Mouse (Mus musculus) intestine, embryonic 14.5 days (tissue): ENCODE measurements around the gene Ppif. TPM values are rescaled to one million over a fixed set of nuclear protein-coding genes. Genes with fewer than 3 reads are reported as not detected.

ENCODE experiments used
- ATAC-seq: fragments of 200-750 bp; cut with Nextera tagmentation; replicated peaks from 2 replicates; pipeline ENCODE4 v1.8.0; 2017; ENCODE audit warnings: low read depth, moderate number of reproducible peaks, moderate TSS enrichment, moderate library complexity; ENCODE audit not compliant: low FRiP score, low TSS enrichment
- DNase-seq: peaks from one replicate; pipeline ENCODE4 v3.0.0-alpha.2; 2018; ENCODE audit warnings: low spot score
- H3K27ac ChIP-seq: fragments of 300-500 bp; sonication (generic); 2 replicates; pipeline ENCODE4 v1.5.1; 2014; ENCODE audit warnings: low read depth, mild to moderate bottlenecking, control low read depth
- H3K27me3 ChIP-seq: fragments of 300-500 bp; sonication (generic); replicated peaks from 2 replicates; pipeline ENCODE4 v1.6.1; 2014; ENCODE audit warnings: low read length, control low read depth; ENCODE audit not compliant: control insufficient read depth, insufficient read depth
- H3K36me3 ChIP-seq: fragments of 300-500 bp; sonication (generic); 2 replicates; pipeline ENCODE4 v1.6.1; 2014; ENCODE audit warnings: low read length, control low read depth; ENCODE audit not compliant: control insufficient read depth, insufficient read depth
- H3K4me1 ChIP-seq: fragments of 300-500 bp; sonication (generic); replicated peaks from 2 replicates; pipeline ENCODE4 v1.6.1; 2014; ENCODE audit warnings: low read length, control low read depth, mixed read lengths; ENCODE audit not compliant: control insufficient read depth, insufficient read depth
- H3K4me2 ChIP-seq: fragments of 300-500 bp; sonication (generic); 2 replicates; pipeline ENCODE4 v1.6.1; 2014; ENCODE audit warnings: low read length
- H3K4me3 ChIP-seq: fragments of 300-500 bp; sonication (generic); 2 replicates; pipeline ENCODE4 v1.5.1; 2014; ENCODE audit warnings: low read depth, low read length, control low read depth, mixed read lengths
- H3K9ac ChIP-seq: fragments of 300-500 bp; sonication (generic); 2 replicates; pipeline ENCODE4 v1.6.1; 2014; ENCODE audit warnings: mild to moderate bottlenecking, low read length
- H3K9me3 ChIP-seq: fragments of 300-500 bp; sonication (generic); 2 replicates; pipeline ENCODE4 v1.6.1; 2016; ENCODE audit warnings: low read length, control low read depth; ENCODE audit not compliant: control insufficient read depth
- WGBS: fragments of 180-500 bp; shearing (Covaris S2); extraction: QIAGEN DNeasy Blood & Tissue Kit; methylation state at CpG from one replicate; pipeline ENCODE4 v1.1.7; 2014; 5-methylcytosine and 5-hydroxymethylcytosine counted together
- polyA plus RNA-seq: library from polyadenylated mRNA; unstranded; fragments of >200 nt; fragmentation: Nextera tagmentation; extraction: Ambion mirVana; gene quantifications from 2 replicates; pipeline ENCODE4 v1.2.1, GENCODE M21; 2014

Gene Ppif
- polyA plus RNA-seq, 1 experiment from 2014 or later: 71.4 TPM

- no peak for ATAC-seq
- Histone ChIP-seq H3K27me3 (no peaks in the 10 kb centered on the region), H3K27ac (no peak overlapping the region), H3K4me2 (no peak overlapping the region), H3K9ac (no peak overlapping the region), H3K4me3 (no peak overlapping the region), H3K36me3 (peaks cover 77% of the 10 kb centered on the region), H3K4me1 (no peaks in the 10 kb centered on the region), H3K9me3 (no peaks in the 10 kb centered on the region)
- no peak for DNase-seq
- WGBS: 81% methylated on average over 7 of the region's 7 CpGs
Measured at GRCm38 (mm10) chr14:25663649-25664309, 30.2 kb upstream of the Ppif start.

GRCm38 (mm10) chr14:25664310-25664695, 29.7 kb upstream of the Ppif start:
- H3K36me3 ChIP-seq: peaks cover 72% of the 10 kb centered on the region
- 83% methylated on average over 7 of the region's 7 CpGs for WGBS

GRCm38 (mm10) chr14:25665314-25665970, 28.5 kb upstream of the Ppif start:
- Histone ChIP-seq H3K4me3 (no peak overlapping the region), H3K4me2 (no peak overlapping the region), H3K27me3 (no peaks in the 10 kb centered on the region), H3K9ac (no peak overlapping the region), H3K27ac (no peak overlapping the region), H3K36me3 (peaks cover 61% of the 10 kb centered on the region), H3K4me1 (no peaks in the 10 kb centered on the region), H3K9me3 (no peaks in the 10 kb centered on the region)
- DNase-seq (no peak), ATAC-seq (no peak)
- WGBS: 74% methylated on average over 19 of the region's 19 CpGs

More at GRCm38 (mm10) chr14:25664310-25664695, 29.7 kb upstream of the Ppif start:
- Histone ChIP-seq H3K4me2 (no peak overlapping the region), H3K4me1 (no peaks in the 10 kb centered on the region), H3K27ac (no peak overlapping the region), H3K9ac (no peak overlapping the region), H3K27me3 (no peaks in the 10 kb centered on the region), H3K9me3 (no peaks in the 10 kb centered on the region), H3K4me3 (no peak overlapping the region)
- ATAC-seq (no peak), DNase-seq (no peak)

GRCm38 (mm10) chr14:25666668-25667376, 27.1 kb upstream of the Ppif start:
- ATAC-seq (no peak), DNase-seq (no peak)
- H3K9ac ChIP-seq: no peak overlapping the region
- no peak overlapping the region for H3K4me3 ChIP-seq
- no peaks in the 10 kb centered on the region for H3K9me3 ChIP-seq
- H3K4me1 ChIP-seq: no peaks in the 10 kb centered on the region
- no peak overlapping the region for H3K27ac ChIP-seq
- H3K4me2 ChIP-seq: no peak overlapping the region
- H3K36me3 ChIP-seq: peaks cover 47% of the 10 kb centered on the region
- H3K27me3 ChIP-seq: no peaks in the 10 kb centered on the region
- 84% methylated on average over 2 of the region's 2 CpGs for WGBS

GRCm38 (mm10) chr14:25667587-25667986, 26.4 kb upstream of the Ppif start:
- no peaks in the 10 kb centered on the region for H3K27me3 ChIP-seq
- no peak overlapping the region for H3K4me3 ChIP-seq
- no peak overlapping the region for H3K9ac ChIP-seq
- no peak overlapping the region for H3K27ac ChIP-seq
- H3K36me3 ChIP-seq: peaks cover 39% of the 10 kb centered on the region
- DNase-seq: no peak
- no peaks in the 10 kb centered on the region for H3K9me3 ChIP-seq
- 61% methylated on average over 3 of the region's 3 CpGs for WGBS
- H3K4me2 ChIP-seq: no peak overlapping the region
- ATAC-seq: no peak
- H3K4me1 ChIP-seq: no peaks in the 10 kb centered on the region

GRCm38 (mm10) chr14:25679625-25680024, 14.3 kb upstream of the Ppif start:
- WGBS: 54% methylated on average over 7 of the region's 7 CpGs
- no peak for DNase-seq
- no peak overlapping the region for H3K27ac ChIP-seq

GRCm38 (mm10) chr14:25682020-25682419, 11.9 kb upstream of the Ppif start:
- Histone ChIP-seq H3K4me2 (no peak overlapping the region), H3K4me1 (0 out of 2 replicates have a peak, but pooled peaks cover 4% of the 10 kb centered on the region), H3K27me3 (no peaks in the 10 kb centered on the region), H3K9ac (no peak overlapping the region), H3K36me3 (no peaks in the 10 kb centered on the region), H3K9me3 (no peaks in the 10 kb centered on the region), H3K27ac (no peak overlapping the region), H3K4me3 (no peak overlapping the region)
- 66% methylated on average over 6 of the region's 6 CpGs for WGBS
- ATAC-seq (no peak), DNase-seq (no peak)

More at GRCm38 (mm10) chr14:25679625-25680024, 14.3 kb upstream of the Ppif start:
- H3K4me1 ChIP-seq: no peaks in the 10 kb centered on the region
- H3K4me2 ChIP-seq: no peak overlapping the region
- H3K9ac ChIP-seq: no peak overlapping the region
- H3K4me3 ChIP-seq: no peak overlapping the region
- ATAC-seq: no peak
- no peaks in the 10 kb centered on the region for H3K27me3 ChIP-seq
- H3K36me3 ChIP-seq: no peaks in the 10 kb centered on the region
- H3K9me3 ChIP-seq: no peaks in the 10 kb centered on the region

- no peak overlapping the region for H3K9ac ChIP-seq
- no peak overlapping the region for H3K4me2 ChIP-seq
- no peaks in the 10 kb centered on the region for H3K27me3 ChIP-seq
- H3K36me3 ChIP-seq: no peaks in the 10 kb centered on the region
- no peak overlapping the region for H3K4me3 ChIP-seq
- 0 out of 2 replicates have a peak, but pooled peaks cover 4% of the 10 kb centered on the region for H3K4me1 ChIP-seq
- peak overlapping the region; percentile 64 for H3K27ac ChIP-seq
- ATAC-seq: peak; percentile 70
- 59% methylated on average over 7 of the region's 7 CpGs for WGBS
- DNase-seq: no peak
- no peaks in the 10 kb centered on the region for H3K9me3 ChIP-seq
Measured at GRCm38 (mm10) chr14:25686216-25686945, 7.6 kb upstream of the Ppif start.
